Mouse (Mus musculus) MEL (cell line): ENCODE measurements around the gene Srsf6. TPM values are rescaled to one million over a fixed set of nuclear protein-coding genes. Genes with fewer than 3 reads are reported as not detected.

ENCODE experiments used
- DNase-seq: peaks from one replicate; pipeline ENCODE4 v3.0.0; 2011; ENCODE audit warnings: low read depth, low spot score
- H3K27ac ChIP-seq: 2 replicates; pipeline ENCODE4 v1.5.1; 2012; ENCODE audit warnings: low read depth, mild to moderate bottlenecking, control low read depth, low read length, moderate library complexity; ENCODE audit not compliant: control insufficient read depth
- H3K27me3 ChIP-seq, 2 experiments: fragments of 150-350 bp in 1 of 2; sonication (generic) in 1 of 2; 2 replicates each; pipeline ENCODE4 v1.6.1; 2012; ENCODE audit warnings: low read length in 2 of 2, mild to moderate bottlenecking in 2 of 2, improper control_type of control experiment in 1 of 2, moderate library complexity in 1 of 2; ENCODE audit not compliant: insufficient read depth in 2 of 2, control insufficient read depth in 1 of 2
- H3K36me3 ChIP-seq, 2 experiments: 2 replicates each; pipeline ENCODE4 v1.6.1; 2012 to 2014; ENCODE audit warnings: low read length in 2 of 2, improper control_type of control experiment in 1 of 2, inconsistent platforms in 1 of 2, mild to moderate bottlenecking in 1 of 2; ENCODE audit not compliant: insufficient read depth in 2 of 2, control insufficient read depth in 1 of 2
- H3K4me1 ChIP-seq, 2 experiments: fragments of 150-350 bp in 1 of 2; sonication (generic) in 1 of 2; 2 replicates each; pipeline ENCODE4 v1.6.1; 2012; ENCODE audit warnings: low read length in 2 of 2, improper control_type of control experiment in 1 of 2, mild to moderate bottlenecking in 1 of 2; ENCODE audit not compliant: insufficient read depth in 2 of 2, control insufficient read depth in 1 of 2
- H3K4me3 ChIP-seq, 2 experiments: fragments of 150-350 bp in 1 of 2; sonication (generic) in 1 of 2; 2 replicates each; pipeline ENCODE4 v1.5.1; 2012; ENCODE audit warnings: low read depth in 2 of 2, low read length in 2 of 2, mild to moderate bottlenecking in 2 of 2, moderate library complexity in 2 of 2, control low read depth in 1 of 2, improper control_type of control experiment in 1 of 2; ENCODE audit not compliant: control insufficient read depth in 1 of 2, insufficient read depth in 1 of 2
- H3K79me2 ChIP-seq: 2 replicates; pipeline ENCODE4 v1.6.1; 2012; ENCODE audit warnings: mild to moderate bottlenecking, low read length, moderate library complexity; ENCODE audit not compliant: control insufficient read depth, poor library complexity, insufficient read depth
- H3K9ac ChIP-seq: 2 replicates; pipeline ENCODE4 v1.6.1; 2012; ENCODE audit warnings: low read depth, mild to moderate bottlenecking, control low read depth, low read length, moderate library complexity; ENCODE audit not compliant: control insufficient read depth, poor library complexity, severe bottlenecking
- H3K9me3 ChIP-seq: fragments of 150-350 bp; sonication (generic); replicated peaks from 2 replicates; pipeline ENCODE4 v1.6.1; 2012; ENCODE audit warnings: mild to moderate bottlenecking, low read length, improper control_type of control experiment, moderate library complexity; ENCODE audit not compliant: insufficient read depth
- ELF1 ChIP-seq: IDR thresholded peaks from 2 replicates; pipeline ENCODE4 v1.6.1; 2014; ENCODE audit warnings: low read depth, mild to moderate bottlenecking, inconsistent platforms, low read length, improper control_type of control experiment, moderate library complexity
- ETS1 ChIP-seq: IDR thresholded peaks from 2 replicates; pipeline ENCODE4 v1.6.1; 2012; ENCODE audit warnings: low read depth, mild to moderate bottlenecking, inconsistent platforms, low read length, improper control_type of control experiment, moderate library complexity
- GABPA ChIP-seq: IDR thresholded peaks from 2 replicates; pipeline ENCODE4 v1.6.1; 2012; ENCODE audit warnings: low read depth, mild to moderate bottlenecking, inconsistent platforms, low read length, improper control_type of control experiment, moderate library complexity
- HCFC1 ChIP-seq: IDR thresholded peaks from 2 replicates; pipeline ENCODE4 v1.6.1; 2012; ENCODE audit warnings: low read depth, mild to moderate bottlenecking, inconsistent platforms, low read length, improper control_type of control experiment, moderate library complexity
- JUND ChIP-seq: IDR thresholded peaks from 2 replicates; pipeline ENCODE4 v1.6.1; 2011; ENCODE audit warnings: low read depth, mild to moderate bottlenecking, improper control_type of control experiment, low read length
- MAFK ChIP-seq: IDR thresholded peaks from 2 replicates; pipeline ENCODE4 v1.6.1; 2011; ENCODE audit warnings: low read depth, mild to moderate bottlenecking, low read length, improper control_type of control experiment, borderline replicate concordance
- MAX ChIP-seq: IDR thresholded peaks from 2 replicates; pipeline ENCODE4 v1.6.1; 2011; ENCODE audit warnings: low read length, improper control_type of control experiment
- MEF2A ChIP-seq: IDR thresholded peaks from 2 replicates; pipeline ENCODE4 v1.6.1; 2014; ENCODE audit warnings: low read depth, mild to moderate bottlenecking, inconsistent platforms, low read length, improper control_type of control experiment; ENCODE audit not compliant: poor library complexity, insufficient replicate concordance, severe bottlenecking; ENCODE audit errors: extremely low read depth
- MYB ChIP-seq: IDR thresholded peaks from 2 replicates; pipeline ENCODE4 v1.6.1; 2011; ENCODE audit warnings: mild to moderate bottlenecking, low read depth, low read length, improper control_type of control experiment
- MYC ChIP-seq: IDR thresholded peaks from 2 replicates; pipeline ENCODE4 v1.6.1; 2011; ENCODE audit warnings: low read depth, mild to moderate bottlenecking, low read length, improper control_type of control experiment, moderate library complexity
- POLR2A ChIP-seq, 2 experiments: IDR thresholded peaks; 2 replicates each; pipeline ENCODE4 v1.6.1; 2011 to 2012; ENCODE audit warnings: low read length in 2 of 2, mild to moderate bottlenecking in 2 of 2, control low read depth in 1 of 2, improper control_type of control experiment in 1 of 2, low read depth in 1 of 2, moderate library complexity in 1 of 2; ENCODE audit not compliant: control insufficient read depth in 1 of 2, insufficient read depth in 1 of 2, poor library complexity in 1 of 2
- POLR2AphosphoS5 ChIP-seq: IDR thresholded peaks from 2 replicates; pipeline ENCODE4 v1.6.1; 2012; ENCODE audit warnings: low read depth, borderline replicate concordance, mild to moderate bottlenecking, inconsistent platforms, low read length, moderate library complexity, mixed read lengths
- RAD21 ChIP-seq: IDR thresholded peaks from 2 replicates; pipeline ENCODE4 v1.6.1; 2011; ENCODE audit warnings: mild to moderate bottlenecking, low read depth, low read length, improper control_type of control experiment
- SIN3A ChIP-seq: IDR thresholded peaks from 2 replicates; pipeline ENCODE4 v1.6.1; 2012; ENCODE audit warnings: low read length, improper control_type of control experiment, inconsistent platforms
- TCF12 ChIP-seq: IDR thresholded peaks from 2 replicates; pipeline ENCODE4 v1.6.1; 2014; ENCODE audit warnings: low read depth, mild to moderate bottlenecking, inconsistent platforms, low read length, improper control_type of control experiment, moderate library complexity
- USF1 ChIP-seq: IDR thresholded peaks from 2 replicates; pipeline ENCODE4 v1.6.1; 2014; ENCODE audit warnings: low read depth, mild to moderate bottlenecking, inconsistent platforms, low read length, improper control_type of control experiment, moderate library complexity
- USF2 ChIP-seq, 2 experiments: IDR thresholded peaks; 2 replicates each; pipeline ENCODE4 v1.6.1; 2011 to 2012; ENCODE audit warnings: improper control_type of control experiment in 2 of 2, low read length in 2 of 2, borderline replicate concordance in 1 of 2, inconsistent platforms in 1 of 2, low read depth in 1 of 2, mild to moderate bottlenecking in 1 of 2; ENCODE audit not compliant: insufficient read depth in 1 of 2
- ZKSCAN1 ChIP-seq: IDR thresholded peaks from 2 replicates; pipeline ENCODE4 v1.6.1; 2012; ENCODE audit warnings: low read depth, mild to moderate bottlenecking, inconsistent platforms, low read length, improper control_type of control experiment, moderate library complexity
- ZMIZ1 ChIP-seq: IDR thresholded peaks from 2 replicates; pipeline ENCODE4 v1.6.1; 2012; ENCODE audit warnings: low read depth, mild to moderate bottlenecking, inconsistent platforms, low read length, improper control_type of control experiment, moderate library complexity
- polyA plus RNA-seq, 2 experiments: library from polyadenylated mRNA; stranded (reverse) in 1 of 2; unstranded in 1 of 2; fragments of >175 nt in 1 of 2; fragments of >200 nt in 1 of 2; gene quantifications; 2 replicates each; pipeline versions ENCODE4 v1.2.1 to v1.2.4; 2012; ENCODE audit warnings: low replicate concordance in 2 of 2, low read depth in 1 of 2; ENCODE audit not compliant: insufficient read length in 2 of 2, insufficient read depth in 1 of 2, missing spikeins in 1 of 2
- total RNA-seq: library from RNA; depleted of rRNA; stranded (reverse); fragments of 300-350 nt; gene quantifications from 2 replicates; pipeline ENCODE4 v1.2.3, GENCODE M21; 2012

Gene Srsf6
- total and polyA plus RNA-seq, 3 experiments: 69.2 to 284 (median 173) TPM

- Histone ChIP-seq H3K4me1 (peaks cover 0 to 5% of the 10 kb centered on the region in 2 experiments; a peak in 1 of 4 replicates), H3K4me3 (no peak overlapping the region), H3K27ac (no peak overlapping the region), H3K79me2 (no peaks in the 10 kb centered on the region), H3K9ac (no peak overlapping the region), H3K9me3 (no peaks in the 10 kb centered on the region), H3K27me3 (no peaks in the 10 kb centered on the region), H3K36me3 (no peaks in the 10 kb centered on the region)
- no peak for DNase-seq
- TF ChIP-seq RAD21 (no peak), MEF2A (no peak), MYB (no peak), HCFC1 (no peak), USF2 (IDR thresholded peaks at IDR 0.05; ENCODE audit: borderline replicate concordance in 1 of 2, insufficient read depth in 1 of 2, low read depth in 1 of 2, low read length in 2 of 2) (no peak), GABPA (no peak), ZMIZ1 (no peak), ELF1 (no peak), MAFK (no peak), POLR2A (IDR thresholded peaks at IDR 0.05; ENCODE audit: control insufficient read depth in 1 of 2, insufficient read depth in 1 of 2, low read depth in 1 of 2, low read length in 2 of 2, poor library complexity in 1 of 2) (no peak), POLR2AphosphoS5 (no peak), TCF12 (no peak), MAX (no peak), ETS1 (no peak), SIN3A (no peak), JUND (no peak)
Observed at GRCm38 (mm10) chr2:162970896-162971295, 39.6 kb downstream of the Srsf6 start.

DNA sequence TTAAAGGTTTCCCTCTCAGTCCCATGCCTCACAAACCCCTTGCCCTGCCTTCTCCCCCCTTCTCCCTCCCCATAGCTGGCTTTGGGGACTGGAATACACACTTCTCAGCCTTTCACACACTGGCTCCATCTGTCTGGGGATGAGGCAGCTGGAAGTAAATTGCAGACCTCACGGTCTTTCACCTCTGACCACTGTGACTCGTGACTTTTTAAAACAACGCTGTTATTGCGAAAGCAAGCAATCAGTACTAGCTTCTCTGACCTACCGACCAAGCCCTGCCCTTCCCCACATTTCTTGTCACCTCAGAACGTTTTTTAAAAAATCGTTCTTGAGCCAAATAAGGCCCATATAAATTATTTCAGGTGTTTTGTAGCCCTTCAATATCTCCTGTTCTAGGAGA is 41.4 kb downstream of the Srsf6 start:
- no peak overlapping the region for H3K27ac ChIP-seq
- H3K36me3 ChIP-seq: no peaks in the 10 kb centered on the region
- no peak for DNase-seq
- no peaks in the 10 kb centered on the region for H3K79me2 ChIP-seq
- H3K4me3 ChIP-seq: no peak overlapping the region
- H3K27me3 ChIP-seq: no peaks in the 10 kb centered on the region
- H3K4me1 ChIP-seq: peaks cover 0 to 5% of the 10 kb centered on the region in 2 experiments; a peak in 1 of 4 replicates
- H3K9me3 ChIP-seq: no peaks in the 10 kb centered on the region
- no peak overlapping the region for H3K9ac ChIP-seq
- TF ChIP-seq MEF2A: no peak
- TF ChIP-seq ZKSCAN1: no peak
- no peak for TF ChIP-seq POLR2A (IDR thresholded peaks at IDR 0.05; ENCODE audit: control insufficient read depth in 1 of 2, insufficient read depth in 1 of 2, low read depth in 1 of 2, low read length in 2 of 2, poor library complexity in 1 of 2)
- no peak for TF ChIP-seq MYC
- TF ChIP-seq USF1: no peak
